Mouse (Mus musculus): ENCODE data around the gene Vmn2r56.
"Not testable (repeated sequence)": the region's sequence is repeated elsewhere in the genome, so short reads cannot be mapped to it uniquely, and the experiment has no call there.

Vmn2r56 gene

GRCm38 (mm10) chr7:12734904-12735303 lies at the start of gene Vmn2r56:
Vmn2r56 (minus strand) TSS chr7:12735004.
- DNase-seq (ENCODE audit: low spot score): no peak

GRCm38 (mm10) chr7:12780151-12780830 lies 45.5 kb upstream of the Vmn2r56 start:
- peak; percentile 86 for DNase-seq (ENCODE audit: low spot score)

GRCm38 (mm10) chr7:12779782-12780150 lies 45.0 kb upstream of the Vmn2r56 start:
- no peak for DNase-seq (ENCODE audit: low spot score)

GRCm38 (mm10) chr7:12779141-12779540 lies 44.3 kb upstream of the Vmn2r56 start:
- DNase-seq (ENCODE audit: low spot score): no peak

- peak; percentile 64 for DNase-seq (ENCODE audit: low spot score)
These were observed 39.8 kb upstream of the Vmn2r56 start for GRCm38 (mm10) chr7:12774606-12775005.

- DNase-seq (ENCODE audit: low spot score): no peak
These were observed 39.3 kb upstream of the Vmn2r56 start for GRCm38 (mm10) chr7:12774111-12774510.

- no peak for DNase-seq (ENCODE audit: low spot score)
These were observed 14.8 kb upstream of the Vmn2r56 start for GRCm38 (mm10) chr7:12749431-12750198.

- not testable (repeated sequence) for DNase-seq (ENCODE audit: low spot score)
These were observed 49.9 kb downstream of the Vmn2r56 start, which contains the start of gene Vmn2r55 for GRCm38 (mm10) chr7:12684903-12685302. Vmn2r55 (minus strand) TSS chr7:12685003.

GRCm38 (mm10) chr7:12640219-12640618 lies 94.6 kb downstream of the Vmn2r56 start, which contains the start of gene Vmn2r54:
Vmn2r54 (minus strand) TSS chr7:12640319.
- not testable (repeated sequence) for DNase-seq (ENCODE audit: low spot score)

Measured in layer of hippocampus, adult 11-12 months (tissue).